Mouse (Mus musculus) brain, embryonic 14.5 days (tissue): ENCODE data around the gene Ptgs1.

Source experiments
- CTCF ChIP-seq: fragments of 200-500 bp; IDR thresholded peaks from 2 replicates; pipeline ENCODE4 v1.5.1; 2012; ENCODE audit warnings: inconsistent platforms, mild to moderate bottlenecking, moderate library complexity, borderline replicate concordance; ENCODE audit not compliant: insufficient read depth, insufficient read length; ENCODE audit errors: extremely low read depth
- POLR2A ChIP-seq: fragments of 200-500 bp; IDR thresholded peaks from 2 replicates; pipeline ENCODE4 v1.6.1; 2012; ENCODE audit warnings: mild to moderate bottlenecking, inconsistent platforms, borderline replicate concordance; ENCODE audit not compliant: poor library complexity, insufficient read depth, insufficient read length, severe bottlenecking; ENCODE audit errors: extremely low read depth

- TF ChIP-seq CTCF, result no peak
- no peak for TF ChIP-seq POLR2A
These were observed 13.2 kb upstream of the Ptgs1 start for GRCm38 (mm10) chr2:36216953-36217573.
